Mouse (Mus musculus) hematopoietic stem cell, adult 5-6 weeks (primary cell): ENCODE measurements at regions not wholly inside any gene's neighbourhood (a gene's known extent, or its start where the extent isn't known, plus 50 kb on each side); places are given as distances from the start of the nearest gene placed in this dataset.

ENCODE experiments used
- ATAC-seq, 2 experiments: fragments of 125-278 bp in 1 of 2; replicated peaks in 1 of 2; 2 replicates each; pipeline ENCODE4 v1.8.0; 2016 to 2017; ENCODE audit warnings: inconsistent platforms in 2 of 2, mild to moderate bottlenecking in 2 of 2, moderate number of reproducible peaks in 2 of 2, low read depth in 1 of 2, moderate TSS enrichment in 1 of 2; ENCODE audit not compliant: low FRiP score in 2 of 2, poor library complexity in 2 of 2, severe bottlenecking in 2 of 2, insufficient read depth in 1 of 2, low TSS enrichment in 1 of 2

- ATAC-seq: no peak
These were observed 53.2 kb downstream of the Gas1 start for GRCm38 (mm10) chr13:60123964-60124363.

GRCm38 (mm10) chr13:60123174-60123587 lies 54.0 kb downstream of the Gas1 start:
- no peak for ATAC-seq

DNA sequence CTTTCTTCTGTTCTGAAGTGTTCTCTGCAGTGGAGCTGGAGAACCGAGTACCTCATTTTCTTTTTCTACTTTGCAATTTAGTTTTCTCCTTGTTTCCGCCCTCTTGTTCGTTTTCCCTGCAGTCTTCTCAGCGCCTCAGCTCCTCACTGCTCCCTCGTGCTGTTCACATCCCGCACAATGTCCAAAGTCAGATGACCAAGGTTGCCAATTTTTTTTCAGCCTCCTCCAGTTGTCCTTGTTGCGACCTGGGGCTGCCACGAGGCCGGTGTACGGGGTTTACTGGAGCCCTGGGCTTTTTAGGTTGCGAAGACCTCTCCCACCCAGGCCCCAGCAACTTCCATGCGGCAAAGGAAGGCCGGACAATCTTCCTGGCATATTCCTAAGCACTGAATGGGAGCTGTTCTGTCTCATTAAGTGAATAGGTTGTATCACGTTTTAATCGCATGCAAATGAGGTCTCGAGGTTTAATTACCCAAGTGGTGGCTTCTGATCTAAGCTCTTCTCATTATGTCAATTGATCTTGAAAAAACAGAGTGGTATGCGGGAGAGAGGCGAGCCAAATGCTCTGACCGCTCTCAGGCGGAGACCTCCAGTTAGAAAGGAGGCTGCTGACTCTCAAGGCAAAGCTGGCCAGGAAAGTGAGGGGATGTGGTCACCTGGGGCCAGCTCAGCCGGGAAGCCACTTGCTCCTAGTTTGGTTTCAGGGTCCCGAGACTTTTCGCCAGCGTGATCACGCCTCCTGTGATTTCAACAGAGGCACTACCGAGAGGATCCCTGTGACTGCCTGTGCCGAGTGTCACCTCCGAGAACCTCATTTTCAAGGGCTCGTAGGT lies 54.6 kb downstream of the Gas1 start:
- ATAC-seq: no peak; a peak in 1 of 4 replicates

DNA sequence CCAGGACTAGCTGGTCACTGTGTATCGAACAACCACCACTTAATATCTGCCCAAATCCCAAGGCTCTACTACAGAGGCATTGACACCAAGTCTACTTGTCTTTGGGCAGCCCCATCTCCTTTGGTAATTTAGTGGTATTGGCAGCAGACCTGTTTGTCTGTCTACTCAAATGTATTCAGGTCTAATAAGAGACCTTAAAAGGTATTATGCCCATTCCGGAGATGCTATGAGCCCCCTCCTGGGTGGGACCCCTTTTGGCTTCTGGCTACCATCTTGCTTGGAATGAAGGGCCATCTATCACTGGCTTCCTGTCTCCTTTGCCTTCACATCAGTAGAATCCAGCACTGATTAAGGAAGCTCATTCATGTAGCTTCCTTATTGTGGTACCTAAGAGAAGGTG lies 65.7 kb downstream of the Gas1 start:
- ATAC-seq: no peak

DNA sequence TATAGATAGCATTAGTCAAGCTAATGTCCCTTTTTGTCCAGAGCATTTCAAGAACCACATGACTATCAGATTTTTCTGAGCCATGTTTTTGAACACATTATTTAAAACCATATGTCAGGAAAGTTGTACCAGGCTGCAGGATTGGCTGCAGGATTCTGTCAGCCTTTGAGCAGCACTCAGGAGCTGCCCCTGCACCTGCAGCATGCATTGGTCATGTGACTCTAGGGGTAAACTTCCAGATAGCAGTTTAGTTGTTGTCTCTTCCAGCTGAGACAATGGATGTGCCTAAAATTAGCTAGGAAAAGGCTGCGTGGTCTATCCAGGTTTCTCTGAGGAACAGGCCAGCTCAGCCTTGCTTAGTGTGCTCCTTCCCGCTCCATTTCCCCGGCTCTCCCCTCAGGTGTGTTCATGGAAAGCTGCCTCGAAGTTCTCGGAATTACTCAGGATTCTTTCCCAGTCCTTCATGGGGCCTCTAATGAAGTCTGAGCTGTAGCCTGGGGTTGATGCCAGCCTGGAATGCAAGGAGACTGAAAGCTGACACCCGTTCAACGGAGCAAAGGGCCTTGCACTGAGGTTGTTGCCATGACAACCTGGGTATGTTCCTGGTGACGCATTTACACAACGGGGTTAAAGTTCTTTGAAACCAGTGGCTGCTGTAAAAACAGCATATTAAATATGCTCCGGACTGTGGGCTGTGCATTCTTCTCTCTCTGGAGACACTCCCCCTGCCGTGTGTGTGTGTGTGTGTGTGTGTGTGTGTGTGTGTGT lies 66.9 kb downstream of the Gas1 start:
- no peak for ATAC-seq

DNA sequence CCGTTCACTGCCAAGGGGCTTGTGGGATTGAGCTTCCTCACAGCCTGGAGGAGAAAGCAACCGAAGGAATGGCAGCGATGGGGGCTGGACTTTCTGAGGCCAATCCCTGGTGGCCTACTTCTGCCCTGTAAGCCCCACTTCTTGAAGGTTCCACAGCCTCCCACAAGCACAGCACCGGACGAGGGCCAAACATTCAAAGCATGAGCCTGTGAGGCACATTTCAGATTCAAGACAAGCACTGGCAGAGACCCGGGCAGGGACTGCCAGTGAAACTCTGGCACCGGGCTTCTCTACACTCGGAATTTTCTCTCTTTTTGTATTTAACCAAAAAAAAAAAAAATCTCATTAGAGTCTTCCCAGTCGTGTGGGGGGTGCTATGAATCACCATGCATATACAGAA lies 71.9 kb downstream of the Gas1 start:
- no peak for ATAC-seq

DNA sequence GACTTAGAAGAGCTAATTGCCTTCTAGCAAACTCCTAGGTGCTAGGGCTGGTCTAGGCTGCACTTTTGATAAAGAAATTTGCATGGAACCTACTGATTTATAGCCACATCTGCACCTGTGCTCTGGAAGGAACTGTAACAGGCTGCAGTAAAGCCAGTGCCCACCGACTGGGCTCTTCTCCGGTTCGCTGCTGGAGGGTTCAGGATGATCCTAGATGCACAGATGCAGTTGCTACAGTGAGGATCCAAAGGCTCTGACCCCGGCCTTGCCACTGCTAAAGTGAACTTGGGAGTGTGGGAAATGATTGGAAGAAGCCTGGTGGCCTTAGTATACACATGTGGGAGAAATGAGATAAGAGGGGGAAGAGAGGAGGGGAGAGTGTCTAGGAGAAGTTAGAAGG lies 75.5 kb downstream of the Gas1 start:
- ATAC-seq: no peak

DNA sequence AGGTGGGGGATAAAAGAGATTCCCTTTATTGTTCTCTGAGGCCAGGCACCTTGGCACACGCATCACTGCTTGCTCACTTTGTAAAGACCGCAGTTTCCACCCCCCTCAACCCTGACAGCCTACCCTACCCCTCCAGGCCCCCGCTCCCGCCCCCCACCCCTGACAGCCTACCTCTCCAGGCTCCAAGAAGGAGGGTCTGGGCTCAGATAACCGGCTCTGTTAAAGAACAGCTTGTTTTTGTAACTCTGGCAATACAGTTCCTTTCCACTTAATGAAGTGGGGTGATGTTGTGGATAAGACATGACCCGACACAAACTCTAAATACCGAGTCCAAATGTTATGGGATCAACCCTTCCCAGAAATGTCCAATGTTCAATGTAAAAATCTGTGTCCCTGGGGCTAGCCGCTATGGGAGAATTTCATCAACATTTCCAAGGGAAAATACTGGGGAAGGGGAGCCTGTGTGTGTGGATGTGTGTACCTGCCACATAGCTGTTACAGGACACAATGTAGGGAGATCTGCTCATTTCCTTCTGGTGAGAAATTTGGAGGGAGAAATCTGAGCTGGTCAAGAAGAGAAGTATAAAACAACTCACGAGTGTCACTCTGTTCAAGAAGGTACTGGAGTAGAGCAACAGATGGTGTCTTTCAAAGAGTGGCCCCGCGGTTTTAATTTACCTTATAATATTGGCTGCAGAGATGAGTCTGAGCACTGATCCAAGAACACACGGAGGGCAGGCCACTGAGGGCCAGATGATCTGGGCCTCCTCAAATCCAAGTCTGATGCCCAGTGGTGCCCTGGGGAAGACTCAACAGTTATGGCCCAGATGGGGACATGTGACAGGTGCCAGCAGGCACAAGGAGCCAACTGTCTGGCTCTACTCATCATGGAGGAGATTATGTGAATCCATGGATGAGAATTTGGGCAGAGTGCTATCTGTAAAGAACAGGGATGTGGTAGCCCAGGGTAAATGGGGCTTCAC lies 76.7 kb downstream of the Gas1 start:
- no peak for ATAC-seq

DNA sequence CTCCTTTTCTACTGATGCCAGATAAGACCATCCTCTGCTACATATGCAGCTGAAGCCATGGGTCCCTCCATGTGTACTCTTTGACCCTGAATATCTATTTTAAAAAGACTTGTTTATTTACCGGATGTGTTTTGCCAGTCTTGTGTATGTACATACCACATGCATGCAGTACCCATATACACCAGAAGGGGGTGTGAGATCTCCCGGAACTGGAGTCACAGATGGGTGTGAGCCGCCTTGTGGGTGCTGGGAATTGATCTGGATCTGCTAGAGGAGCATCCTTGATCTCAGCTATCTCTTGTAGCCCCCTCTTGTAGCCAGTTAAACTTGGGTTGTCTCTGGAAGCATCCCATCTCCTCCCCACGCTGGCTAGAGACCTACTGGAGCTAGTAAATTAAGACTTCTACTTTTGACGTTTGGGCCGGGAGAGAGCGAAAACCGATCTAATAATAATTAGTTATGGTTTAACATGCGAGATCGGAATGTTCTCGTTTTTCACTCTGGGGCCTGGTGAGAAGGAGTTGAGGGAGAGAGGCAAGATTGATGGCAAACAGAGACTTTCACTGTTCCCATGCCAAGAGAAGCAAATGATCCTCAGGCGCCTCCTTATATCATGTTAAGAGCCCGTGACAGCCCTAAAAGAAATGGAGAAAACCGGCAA lies 77.6 kb downstream of the Gas1 start:
- ATAC-seq: no peak

- ATAC-seq: no peak
These were observed 78.8 kb downstream of the Gas1 start for GRCm38 (mm10) chr13:60098394-60098793.

DNA sequence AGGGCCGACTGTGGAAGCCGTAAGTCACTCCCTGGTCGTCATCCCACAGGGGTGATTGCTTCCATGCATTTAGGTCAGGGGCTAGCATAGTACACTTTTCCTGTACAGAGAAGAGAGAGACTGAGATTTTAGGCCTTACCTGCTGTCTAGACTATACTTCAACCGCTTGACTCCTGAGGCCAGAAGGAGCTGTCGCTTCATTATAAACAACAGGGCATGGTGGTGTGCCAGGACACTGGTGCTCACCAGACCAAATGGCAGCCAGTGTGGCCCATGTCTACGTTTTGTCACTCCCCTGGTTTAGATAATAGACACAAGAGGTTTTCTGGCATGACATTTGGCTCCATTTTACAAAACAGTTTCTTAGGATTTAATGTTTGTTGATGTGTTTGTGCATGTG lies 79.4 kb downstream of the Gas1 start:
- no peak for ATAC-seq

- no peak for ATAC-seq
These were observed 90.5 kb downstream of the Gas1 start for GRCm38 (mm10) chr13:60086657-60087056.

DNA sequence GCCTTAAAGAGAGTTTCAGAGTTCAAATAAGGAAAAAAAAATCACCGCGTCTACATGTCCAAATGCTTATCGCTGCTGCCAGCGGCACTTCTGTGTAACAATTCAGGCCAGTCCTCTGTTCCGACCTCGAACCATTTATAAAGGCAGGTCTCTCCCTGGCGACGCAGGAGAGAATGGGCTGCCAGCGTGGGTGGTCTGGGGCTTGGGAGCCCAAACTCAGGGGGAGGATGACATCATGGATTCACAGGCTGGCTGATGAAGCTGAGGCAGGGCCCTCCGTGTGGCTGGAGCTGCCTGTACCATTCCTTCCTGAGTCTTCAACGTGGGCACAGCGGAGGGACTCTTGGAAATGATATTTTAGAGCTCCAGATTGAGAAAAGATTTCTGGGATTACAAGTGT lies 92.2 kb downstream of the Gas1 start:
- ATAC-seq: no peak

- ATAC-seq: no peak
These were observed 92.9 kb downstream of the Gas1 start for GRCm38 (mm10) chr13:60084290-60084689.

GRCm38 (mm10) chr13:60080113-60080512 lies 97.1 kb downstream of the Gas1 start:
- ATAC-seq: no peak

DNA sequence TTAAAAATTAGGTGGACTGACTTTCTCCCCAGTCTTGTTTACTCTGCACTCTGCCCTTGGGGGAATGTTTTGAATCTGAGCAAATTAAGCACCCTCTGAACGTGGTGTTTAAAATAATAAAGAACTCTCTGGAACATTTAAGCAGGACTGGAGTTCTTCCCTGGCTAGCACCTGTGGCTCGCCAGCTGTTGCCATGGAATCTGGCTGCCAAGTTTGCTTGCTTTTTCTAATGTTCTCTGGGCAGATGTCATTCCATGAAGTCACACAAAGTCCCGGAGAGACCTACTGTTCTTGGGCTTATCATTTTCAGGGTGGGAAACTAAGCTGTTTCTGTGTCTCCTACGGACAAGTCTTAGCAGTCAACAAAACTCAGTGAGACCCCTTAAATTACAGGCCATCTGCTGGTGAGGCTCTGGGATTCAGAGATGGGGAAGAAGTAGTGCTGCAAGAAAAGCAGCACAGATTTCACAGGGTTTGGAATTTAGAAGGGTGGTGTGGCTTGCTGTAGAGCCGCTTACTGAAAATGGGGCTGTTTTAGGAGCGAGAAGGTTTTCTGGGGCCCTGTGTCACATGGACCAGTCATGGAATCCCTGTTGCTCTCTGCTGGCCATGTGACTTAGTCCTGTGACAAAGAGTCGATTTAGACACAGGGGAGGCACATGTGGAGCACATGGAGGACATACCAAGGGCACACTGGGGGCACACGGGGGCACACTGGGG lies 98.7 kb downstream of the Gas1 start:
- no peak for ATAC-seq
